Mouse (Mus musculus) left cerebral cortex, postnatal 36 days (tissue): Measurements from ENCODE around the gene Sesn3. TPM values are rescaled to one million over a fixed set of nuclear protein-coding genes. Genes with fewer than 3 reads are reported as not detected.

Experiments
- DNase-seq, 2 experiments: peaks; one replicate each; pipeline ENCODE4 v3.0.0; 2021 to 2022; ENCODE audit warnings: low spot score in 2 of 2, mixed read lengths in 1 of 2
- intact Hi-C: fragments of 180-260 bp; cut with DNase I; formaldehyde crosslinking; loops from one replicate; pipeline ENCODE4 v1.15.1; 2025
- total RNA-seq, 2 experiments: library from RNA; stranded (reverse); gene quantifications; 2 replicates each; pipeline ENCODE4 v1.2.3; 2021

The Sesn3 gene
- total RNA-seq, 2 experiments from 2014 or later, result 109 to 125 TPM

GRCm38 (mm10) chr9:14381353-14382055 is 106.6 kb downstream of the Sesn3 start, which contains the start of gene Endod1:
Gene Endod1 (minus strand): TSS chr9:14381507.
- intact Hi-C loops, result loop anchor here (5.0 kb wide), 1 partner anchor 121 kb away; the partner anchor contains the start of genes Cwc15 and Kdm4d
- no peak for DNase-seq

GRCm38 (mm10) chr9:14382256-14382791 is 107.5 kb downstream of the Sesn3 start:
- intact Hi-C loops, result loop anchor here (5.0 kb wide), 1 partner anchor 120 kb away; the partner anchor contains the start of genes Cwc15 and Kdm4d
- DNase-seq, result no peak

Other genes starting within 250 kb of the Sesn3 start
- gene Endod1, start 106.4 kb downstream of the Sesn3 start, total RNA-seq, result 10 to 100 TPM; 59.7 to 68.6 TPM
- 1 to 10 TPM; 2.3 to 2.4 TPM for gene Kdm4d, start 225.4 kb downstream of the Sesn3 start, total RNA-seq
- gene Cwc15, start 225.6 kb downstream of the Sesn3 start, total RNA-seq, result 10 to 100 TPM; 84.1 to 85.4 TPM